Mouse (Mus musculus) layer of hippocampus, postnatal 36 days (tissue): ENCODE data around the gene Ogfrl1. TPM values are rescaled to one million over a fixed set of nuclear protein-coding genes. Genes with fewer than 3 reads are reported as not detected.

Source experiments
- DNase-seq, 2 experiments: peaks; one replicate each; pipeline ENCODE4 v3.0.0; 2022
- total RNA-seq, 2 experiments: library from RNA; stranded (reverse); gene quantifications; 2 replicates each; pipeline ENCODE4 v1.2.3; 2021

Ogfrl1 gene
- total RNA-seq, 2 experiments from 2014 or later = 122 to 155 TPM

GRCm38 (mm10) chr1:23351756-23352155, 45.8 kb downstream of the Ogfrl1 start:
- no peak for DNase-seq

- no peak for DNase-seq
These were observed 51.9 kb downstream of the Ogfrl1 start for GRCm38 (mm10) chr1:23345633-23346032.

GRCm38 (mm10) chr1:23342864-23343263, 54.7 kb downstream of the Ogfrl1 start:
- no peak for DNase-seq

GRCm38 (mm10) chr1:23342224-23342623, 55.3 kb downstream of the Ogfrl1 start:
- no peak for DNase-seq

- DNase-seq = no peak
These were observed 61.7 kb downstream of the Ogfrl1 start for GRCm38 (mm10) chr1:23335726-23336363.

GRCm38 (mm10) chr1:23335050-23335449, 62.5 kb downstream of the Ogfrl1 start:
- no peak for DNase-seq

- DNase-seq = no peak
These were observed 65.4 kb downstream of the Ogfrl1 start for GRCm38 (mm10) chr1:23332192-23332591.

GRCm38 (mm10) chr1:23325160-23325559, 72.4 kb downstream of the Ogfrl1 start:
- DNase-seq = no peak

GRCm38 (mm10) chr1:23324226-23324625, 73.3 kb downstream of the Ogfrl1 start:
- DNase-seq = no peak

- no peak for DNase-seq
These were observed 74.3 kb downstream of the Ogfrl1 start for GRCm38 (mm10) chr1:23323286-23323685.

- no peak for DNase-seq
These were observed 75.4 kb downstream of the Ogfrl1 start for GRCm38 (mm10) chr1:23322208-23322607.

- DNase-seq = peak in 1 of 2 experiments; percentile 12
These were observed 76.2 kb downstream of the Ogfrl1 start for GRCm38 (mm10) chr1:23321331-23321851.

- no peak for DNase-seq
These were observed 76.9 kb downstream of the Ogfrl1 start for GRCm38 (mm10) chr1:23320591-23321195.
